Mouse (Mus musculus) cortical plate, adult 2 months (tissue): ENCODE measurements around the gene Dpp3.

ENCODE experiments used
- CTCF ChIP-seq: fragments of 200-500 bp; IDR thresholded peaks from 2 replicates; pipeline ENCODE4 v1.5.1; 2011; ENCODE audit warnings: mild to moderate bottlenecking, control low read depth, low read length; ENCODE audit not compliant: insufficient read depth; ENCODE audit errors: extremely low read depth
- POLR2A ChIP-seq: fragments of 200-500 bp; IDR thresholded peaks from 2 replicates; pipeline ENCODE4 v1.6.1; 2011; ENCODE audit warnings: mild to moderate bottlenecking, low read length, control low read depth; ENCODE audit not compliant: insufficient read depth; ENCODE audit errors: extremely low read depth

DNA sequence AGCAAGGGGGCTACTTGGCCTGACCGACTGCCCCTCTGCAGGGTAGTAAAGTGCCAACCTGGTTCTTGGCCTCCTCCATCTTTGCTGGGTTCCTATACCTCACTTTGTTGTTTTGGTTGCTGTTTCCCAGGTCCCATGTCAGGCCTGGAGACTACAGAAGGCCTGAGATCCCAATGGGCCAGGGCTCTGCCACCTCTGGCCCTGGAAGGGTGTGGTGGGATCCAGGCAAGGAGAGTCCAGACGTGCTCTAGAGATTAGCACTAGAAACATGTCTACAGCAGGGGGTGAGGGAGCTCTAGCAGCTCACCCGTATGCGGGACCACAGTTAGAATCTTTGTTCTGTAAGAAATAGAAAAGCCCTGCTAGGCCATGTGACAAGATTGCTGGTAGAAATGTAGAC is 44.1 kb downstream of the Dpp3 start:
- TF ChIP-seq CTCF, result no peak
- no peak for TF ChIP-seq POLR2A
